Mouse (Mus musculus) limb, embryonic 11.5 days (tissue): ENCODE data around the gene Trim39. TPM values are rescaled to one million over a fixed set of nuclear protein-coding genes. Genes with fewer than 3 reads are reported as not detected.

Experiments
- polyA plus RNA-seq: library from polyadenylated mRNA; unstranded; fragments of >200 nt; fragmentation: Nextera tagmentation; extraction: Ambion mirVana; gene quantifications from 2 replicates; pipeline ENCODE4 v1.2.1, GENCODE M21; 2014

The Trim39 gene
- polyA plus RNA-seq, 1 experiment from 2014 or later, result 17.9 TPM

Other genes with a start within 250 kb of the Trim39 start
- gene H2-T23, start 239.4 kb downstream of the Trim39 start, polyA plus RNA-seq, result 2.5 and 2.6 TPM in 2 replicates
- gene H2-T22, start 229.5 kb downstream of the Trim39 start, polyA plus RNA-seq, result 10.2 and 13.7 TPM in 2 replicates
- gene Gm6034, start 229.3 kb downstream of the Trim39 start, polyA plus RNA-seq, result not detected in 2 replicates
- gene Gm11127, start 213.9 kb downstream of the Trim39 start, polyA plus RNA-seq, result not detected in 2 replicates
- not detected in 2 replicates for gene Gm19684, start 150.6 kb downstream of the Trim39 start, polyA plus RNA-seq
- not detected in 2 replicates for gene Gm7030, start 142.8 kb downstream of the Trim39 start, polyA plus RNA-seq
- not detected in 2 replicates for gene Gm8909, start 103.7 kb downstream of the Trim39 start, polyA plus RNA-seq
- not detected in 2 replicates for gene H2-T3, start 82.0 kb downstream of the Trim39 start, polyA plus RNA-seq
- 80.9 and 85.7 TPM in 2 replicates for gene Rpp21, start 14.2 kb downstream of the Trim39 start, polyA plus RNA-seq
- gene H2-M10.2, start 14.2 kb upstream of the Trim39 start, polyA plus RNA-seq, result 0.13 and 0.17 TPM in 2 replicates
- not detected in 2 replicates for gene H2-M10.1, start 53.9 kb upstream of the Trim39 start, polyA plus RNA-seq
- not detected in 2 replicates for gene H2-M10.3, start 96.2 kb upstream of the Trim39 start, polyA plus RNA-seq
- not detected in 2 replicates for gene H2-M10.4, start 190.1 kb upstream of the Trim39 start, polyA plus RNA-seq